Mouse (Mus musculus): ENCODE data around the gene Klf6. TPM values are rescaled to one million over a fixed set of nuclear protein-coding genes. Genes with fewer than 3 reads are reported as not detected.

The Klf6 gene
- 206 TPM for polyA plus RNA-seq (2014; fragmentation: Illumina TruSeq; extraction: RNeasy Lipid Tissue Mini Kit (QIAGEN cat#74804); ENCODE audit: low replicate concordance)

GRCm38 (mm10) chr13:5861157-5862002 lies at the start of gene Klf6:
Gene Klf6, plus strand, starts transcription at chr13:5861482.

Data from small intestine, adult 10 weeks (tissue).